Mouse (Mus musculus) bone marrow macrophage, adult 2 months (primary cell): Measurements from ENCODE around the gene Noxred1.

ENCODE experiments used
- CTCF ChIP-seq: IDR thresholded peaks from 2 replicates; pipeline ENCODE4 v1.5.1; 2012; ENCODE audit warnings: low read depth, mild to moderate bottlenecking, low read length, moderate library complexity
- POLR2A ChIP-seq: IDR thresholded peaks from 2 replicates; pipeline ENCODE4 v1.6.1; 2012; ENCODE audit warnings: mild to moderate bottlenecking, low read depth, low read length, borderline replicate concordance

DNA sequence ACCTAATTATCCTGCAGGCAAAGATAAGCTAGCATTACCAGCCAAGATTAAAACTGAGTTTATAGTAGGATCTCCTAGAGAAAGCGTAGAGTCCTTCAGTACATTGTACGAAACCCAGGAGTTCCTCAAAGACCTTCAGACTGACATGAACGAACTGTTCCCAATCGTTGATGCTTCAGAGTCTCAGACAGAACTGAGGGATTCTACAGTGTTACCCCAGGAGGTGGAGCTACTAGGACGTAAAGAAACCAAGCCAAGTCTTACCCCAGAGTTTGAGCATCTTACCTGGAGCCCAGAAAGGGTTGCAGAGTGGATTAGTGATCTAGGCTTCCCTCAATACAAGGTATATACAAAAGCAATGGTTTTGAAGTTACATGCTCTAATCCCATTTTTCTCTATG lies 36.8 kb downstream of the Noxred1 start:
- no peak for TF ChIP-seq CTCF
- no peak for TF ChIP-seq POLR2A
